Mouse (Mus musculus) adrenal gland, postnatal 25 days (tissue): Measurements from ENCODE around the gene Fyn. TPM values are rescaled to one million over a fixed set of nuclear protein-coding genes. Genes with fewer than 3 reads are reported as not detected.

Experiments
- DNase-seq: peaks from one replicate; pipeline ENCODE4 v3.0.0; 2021; ENCODE audit warnings: mixed read lengths
- total RNA-seq: library from RNA; stranded (reverse); gene quantifications from 2 replicates; pipeline ENCODE4 v1.2.3, GENCODE M21; 2021

Fyn gene
- total RNA-seq, 1 experiment from 2014 or later: 47.7 TPM

DNA sequence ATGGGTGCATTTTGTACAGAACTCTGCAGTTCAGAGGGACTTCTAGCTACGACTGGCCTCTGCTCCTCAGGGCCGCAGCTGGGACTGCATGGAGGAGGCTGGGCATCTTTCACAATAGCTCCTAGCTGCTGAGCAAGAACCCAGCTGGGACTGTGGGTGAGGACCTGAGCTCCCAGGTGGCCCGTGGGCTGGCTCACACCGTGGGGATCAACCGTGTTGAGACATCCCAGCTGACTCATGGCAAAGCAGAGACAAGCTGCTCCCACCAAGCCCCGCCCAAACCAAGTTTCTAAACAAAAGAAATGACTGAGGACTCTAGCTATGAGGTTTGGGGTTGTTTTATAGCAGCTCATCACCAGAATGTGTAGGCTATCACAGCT, 204.0 kb downstream of the Fyn start:
- peak; percentile 18 for DNase-seq

DNA sequence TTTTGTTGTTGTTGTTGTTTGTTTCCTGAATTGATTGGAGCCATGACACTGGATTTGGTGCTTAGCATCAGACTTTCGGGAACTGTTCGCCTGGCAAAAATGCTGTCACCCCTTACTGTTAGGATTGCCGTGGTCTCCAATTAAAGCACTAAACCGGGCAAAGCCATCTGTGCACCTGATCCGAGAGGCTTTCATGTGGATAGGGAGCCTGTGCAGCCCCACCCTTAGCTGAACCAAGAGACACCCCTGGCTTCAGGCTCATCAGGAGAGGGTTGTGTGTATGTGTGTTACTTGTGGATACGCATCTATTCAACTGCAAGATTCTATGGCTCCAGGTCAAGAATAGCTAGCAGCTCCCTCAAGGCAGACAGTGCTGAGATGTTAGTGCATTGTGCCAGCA, 207.8 kb downstream of the Fyn start:
- no peak for DNase-seq

GRCm38 (mm10) chr10:39580477-39580876, 211.8 kb downstream of the Fyn start:
- no peak for DNase-seq

DNA sequence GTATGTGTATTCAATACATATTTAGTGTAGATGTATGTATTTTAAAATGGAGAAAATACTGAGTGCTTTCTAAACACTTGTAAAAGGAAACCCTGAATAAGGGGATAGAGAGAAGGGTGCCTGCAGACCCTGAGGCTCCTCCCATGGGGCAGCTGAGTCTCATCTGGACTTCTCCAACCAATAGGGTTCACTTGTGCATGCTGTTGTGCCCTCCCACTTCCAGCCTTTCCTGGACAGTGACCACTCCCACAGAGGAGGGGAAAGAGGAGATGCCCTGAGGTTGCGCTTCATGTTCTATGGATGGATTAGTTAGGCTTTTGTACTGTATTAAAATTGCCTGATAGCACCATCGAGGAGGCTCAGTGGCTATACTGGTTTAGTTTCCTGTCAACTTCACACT, 213.7 kb downstream of the Fyn start:
- no peak for DNase-seq

GRCm38 (mm10) chr10:39583718-39584117, 215.1 kb downstream of the Fyn start:
- DNase-seq: no peak

DNA sequence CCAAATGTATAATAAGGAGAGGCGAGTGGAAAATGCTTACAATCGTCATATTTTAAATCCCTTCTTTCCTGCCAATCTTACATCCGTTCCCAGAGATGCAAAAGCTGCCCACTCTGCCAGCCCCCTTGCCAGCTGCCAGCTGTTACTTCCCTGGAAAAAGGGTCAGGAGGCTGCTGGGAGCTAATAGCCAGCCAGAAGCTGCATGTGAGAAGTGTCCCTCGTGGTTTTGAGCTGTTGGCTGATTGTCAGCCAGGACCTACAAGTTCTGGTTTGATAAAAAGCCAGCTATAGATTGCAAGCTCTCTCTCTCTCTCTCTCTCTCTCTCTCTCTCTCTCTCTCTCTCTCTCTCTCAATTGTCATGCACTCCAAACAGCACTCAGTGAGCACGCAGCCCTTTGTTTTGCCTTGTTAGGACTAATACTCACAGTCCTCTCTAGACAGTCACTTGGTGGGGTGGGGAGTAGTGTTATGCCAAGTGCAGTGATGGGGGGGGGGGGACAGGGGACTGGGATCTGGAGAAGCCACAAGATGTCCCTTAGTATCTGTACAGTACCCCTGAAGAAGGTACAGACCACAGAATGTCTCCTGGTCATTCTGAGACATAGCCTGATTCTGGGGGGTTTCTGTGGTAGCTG, 218.8 kb downstream of the Fyn start:
- no peak for DNase-seq

GRCm38 (mm10) chr10:39587973-39588746, 219.5 kb downstream of the Fyn start:
- no peak for DNase-seq

GRCm38 (mm10) chr10:39589765-39590546, 221.3 kb downstream of the Fyn start:
- DNase-seq: no peak

- DNase-seq: no peak
Observed at GRCm38 (mm10) chr10:39590629-39591028, 222.0 kb downstream of the Fyn start.

DNA sequence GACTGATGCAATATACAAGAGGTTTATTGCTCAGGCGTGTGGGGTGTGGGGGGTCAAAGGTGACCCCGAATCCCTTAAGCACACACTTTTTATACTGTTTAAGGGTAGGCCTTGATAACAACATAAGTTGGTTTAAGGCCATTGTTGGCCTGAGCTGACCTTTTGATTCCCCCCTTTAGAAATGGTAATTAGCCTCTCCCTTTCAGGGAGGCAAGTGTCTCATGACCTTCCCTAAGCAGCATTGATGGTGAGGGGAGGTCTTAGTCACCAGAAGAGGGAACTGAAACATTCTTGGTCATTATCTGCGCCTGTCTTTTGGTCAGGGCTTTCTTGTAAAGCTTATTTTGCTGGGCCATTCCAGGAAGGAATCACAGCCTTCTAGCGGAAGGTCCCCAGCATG, 223.8 kb downstream of the Fyn start:
- no peak for DNase-seq

DNA sequence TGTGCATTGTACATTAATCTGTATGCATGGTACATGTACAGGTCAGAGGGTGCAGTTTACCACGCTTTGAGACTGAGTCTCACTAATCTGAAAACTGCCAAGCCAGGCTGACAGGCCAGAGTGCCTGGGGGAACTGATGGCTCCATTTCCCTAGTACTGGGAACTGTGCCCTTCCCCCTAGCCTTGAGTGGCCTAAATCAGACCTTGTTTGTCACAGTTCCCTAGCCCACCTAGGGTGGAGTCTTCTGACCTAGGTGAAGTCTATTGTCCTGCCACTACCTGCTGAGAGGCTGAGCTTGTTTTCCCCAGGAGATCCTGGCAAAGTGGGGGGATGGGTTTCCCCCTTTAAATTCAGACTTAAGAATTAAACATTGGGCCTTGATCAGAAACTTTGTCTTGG, 226.1 kb downstream of the Fyn start:
- DNase-seq: no peak

- no peak for DNase-seq
Observed at GRCm38 (mm10) chr10:39595862-39596261, 227.2 kb downstream of the Fyn start.

DNA sequence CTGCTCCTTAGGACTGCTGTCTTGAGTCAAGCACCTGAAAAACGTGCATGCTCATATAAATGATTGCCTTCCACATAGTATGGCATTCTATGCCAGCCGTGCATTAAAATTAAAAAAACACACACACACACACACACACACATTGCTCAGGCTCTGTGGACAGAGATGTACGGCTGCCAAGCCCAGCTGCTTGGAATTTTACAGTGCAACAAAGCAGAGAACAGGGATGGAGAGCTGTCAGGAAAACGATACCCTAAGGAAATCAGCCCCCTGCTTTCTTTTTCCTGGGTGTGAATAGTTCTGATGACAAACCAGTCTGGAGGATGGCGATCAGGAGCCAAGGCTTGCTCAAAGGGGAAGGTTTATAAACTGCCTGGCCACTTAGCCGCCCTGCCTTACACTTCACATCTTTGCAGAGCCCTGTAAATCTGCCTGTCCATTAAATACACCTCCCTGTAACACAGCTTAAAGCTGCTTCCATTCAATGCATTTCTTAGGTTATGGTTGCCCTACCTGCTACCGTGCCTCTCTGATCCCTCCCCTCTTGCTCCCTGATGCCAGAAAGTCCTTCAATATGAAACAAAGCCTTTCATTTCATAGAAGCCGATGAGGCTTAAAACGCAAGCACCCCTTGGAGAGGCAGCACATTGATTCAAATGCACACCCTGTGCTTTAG, 228.6 kb downstream of the Fyn start:
- DNase-seq: no peak

DNA sequence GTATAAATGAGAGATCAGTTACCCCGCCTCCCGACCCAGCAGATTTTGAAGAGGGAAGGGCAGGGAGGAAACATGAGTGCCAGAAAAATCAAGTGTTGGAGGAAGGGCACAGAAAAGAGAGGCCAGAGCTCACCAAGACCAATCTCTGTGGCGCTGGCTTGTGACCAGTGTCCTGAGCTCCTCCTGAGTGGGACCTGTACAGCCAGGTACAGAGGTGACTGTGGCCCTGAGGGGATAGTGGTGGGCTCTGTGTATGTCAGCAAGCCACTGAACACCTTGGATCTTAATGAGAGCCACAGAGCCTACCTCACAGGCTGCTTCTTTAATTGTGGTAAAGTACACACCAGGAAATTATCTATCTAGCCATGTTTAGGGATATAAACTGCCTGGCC, 229.1 kb downstream of the Fyn start:
- no peak for DNase-seq

DNA sequence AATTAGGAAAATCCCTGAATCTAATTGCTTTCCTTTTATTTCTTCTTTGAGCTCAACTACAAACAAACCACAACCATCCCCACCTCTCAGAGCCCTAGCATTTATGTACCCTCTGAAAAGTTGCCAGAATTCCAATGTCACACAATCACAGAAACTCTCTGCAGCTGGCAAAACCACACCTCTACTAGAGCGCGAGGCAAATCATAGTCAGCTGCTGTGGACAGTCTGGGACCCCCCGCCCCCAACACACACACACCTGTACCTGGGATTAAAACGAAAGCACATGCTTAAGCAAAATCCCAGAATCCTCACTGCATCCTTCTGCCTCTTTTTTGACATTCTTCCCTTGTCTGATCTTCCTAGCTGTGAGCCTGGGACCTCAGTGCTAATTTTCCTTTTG, 230.9 kb downstream of the Fyn start:
- DNase-seq: no peak

- DNase-seq: no peak
Observed at GRCm38 (mm10) chr10:39600115-39600514, 231.5 kb downstream of the Fyn start.

DNA sequence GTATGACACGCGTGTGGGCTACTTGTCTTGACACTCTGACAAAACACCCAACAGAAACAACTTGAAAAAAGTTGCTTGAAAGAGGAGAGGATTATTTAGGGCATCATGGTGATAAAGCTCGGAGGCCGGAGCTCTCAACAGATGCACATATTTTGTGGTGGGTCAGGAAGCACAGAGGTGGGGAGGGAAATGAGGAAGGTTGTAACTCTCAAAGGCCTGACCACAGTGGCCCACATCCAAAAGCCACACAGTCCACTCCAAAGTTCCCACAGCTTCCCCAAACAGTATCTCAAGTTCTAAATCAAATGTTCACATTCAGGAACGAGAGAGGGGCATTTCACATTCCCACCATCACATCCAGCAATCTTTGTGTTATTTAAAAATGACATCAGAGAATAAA, 232.4 kb downstream of the Fyn start:
- DNase-seq: no peak

GRCm38 (mm10) chr10:39606434-39606833, 237.8 kb downstream of the Fyn start:
- no peak for DNase-seq

- DNase-seq: no peak
Observed at GRCm38 (mm10) chr10:39611234-39611633, 242.6 kb downstream of the Fyn start.

- DNase-seq: no peak
Observed at GRCm38 (mm10) chr10:39612131-39612530, 243.5 kb downstream of the Fyn start.

GRCm38 (mm10) chr10:39612633-39612988, 244.0 kb downstream of the Fyn start, which contains the start of gene Traf3ip2:
Gene Traf3ip2, plus strand, starts transcription at chr10:39612934.
- no peak for DNase-seq

- DNase-seq: peak; percentile 65
Observed at GRCm38 (mm10) chr10:39612989-39613831, 244.6 kb downstream of the Fyn start.
